Mouse (Mus musculus) embryo, embryonic 11 days (tissue): ENCODE results near the gene Med17.

Experiments
- DNase-seq: peaks from one replicate; pipeline ENCODE4 v3.0.0-alpha.2; 2015

Med17 gene

DNA sequence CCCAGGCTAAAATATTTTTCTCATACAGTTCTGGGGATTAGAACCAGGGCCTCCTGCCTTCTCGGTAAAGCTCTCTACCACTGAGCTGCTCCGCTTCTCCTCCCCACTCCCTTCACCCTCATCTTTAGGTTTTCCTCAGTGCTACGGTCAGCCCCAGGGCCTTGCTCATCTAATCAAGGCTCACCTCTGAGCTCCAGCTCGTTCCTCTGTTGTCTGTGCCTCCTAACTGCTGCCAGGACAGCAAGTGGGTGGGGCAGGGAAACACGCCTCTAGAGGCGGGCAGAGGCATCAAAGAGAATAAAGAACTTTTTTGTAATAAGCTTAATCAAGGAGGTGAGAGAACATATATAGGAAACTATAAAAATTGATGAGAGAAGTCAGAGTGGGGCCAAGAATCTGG, 8.1 kb upstream of the Med17 start:
- DNase-seq = no peak

DNA sequence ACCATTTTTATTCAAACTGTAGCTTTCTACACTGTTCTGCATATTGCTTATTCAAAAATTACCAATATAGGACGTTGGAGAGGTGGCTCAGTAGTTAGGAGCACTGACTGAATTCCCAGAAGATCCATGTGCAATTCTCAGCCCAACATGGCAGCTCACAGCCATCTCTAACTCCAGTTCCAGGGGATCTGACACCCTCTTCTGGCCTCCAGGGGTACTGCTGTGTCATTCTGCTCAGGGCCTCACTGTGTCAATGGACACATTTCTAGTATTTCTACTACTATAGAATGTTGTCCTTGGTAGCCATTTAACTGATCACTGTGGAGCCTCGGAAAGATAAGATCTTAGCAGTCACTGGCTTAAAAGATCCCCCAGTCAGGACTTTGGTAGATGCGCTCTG, 5.7 kb upstream of the Med17 start:
- no peak for DNase-seq

DNA sequence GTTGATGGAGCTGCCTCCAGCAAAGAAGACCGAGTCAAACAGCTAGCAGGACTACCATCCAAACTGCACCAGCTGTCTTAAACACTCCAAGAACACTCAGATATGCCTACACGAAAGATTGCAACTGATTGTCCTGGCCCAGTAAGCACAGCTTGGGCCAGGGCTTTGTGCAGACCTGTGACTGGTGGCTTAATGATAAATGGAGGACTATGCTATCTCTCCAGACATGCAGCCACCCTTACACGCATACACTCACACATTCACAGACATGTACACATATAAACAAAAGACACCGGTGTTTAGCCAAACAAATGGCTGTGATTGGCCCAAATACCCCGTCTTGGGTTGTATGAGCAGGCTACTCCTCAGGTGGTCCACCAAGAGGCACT, 754 bp upstream of the Med17 start:
- no peak for DNase-seq

DNA sequence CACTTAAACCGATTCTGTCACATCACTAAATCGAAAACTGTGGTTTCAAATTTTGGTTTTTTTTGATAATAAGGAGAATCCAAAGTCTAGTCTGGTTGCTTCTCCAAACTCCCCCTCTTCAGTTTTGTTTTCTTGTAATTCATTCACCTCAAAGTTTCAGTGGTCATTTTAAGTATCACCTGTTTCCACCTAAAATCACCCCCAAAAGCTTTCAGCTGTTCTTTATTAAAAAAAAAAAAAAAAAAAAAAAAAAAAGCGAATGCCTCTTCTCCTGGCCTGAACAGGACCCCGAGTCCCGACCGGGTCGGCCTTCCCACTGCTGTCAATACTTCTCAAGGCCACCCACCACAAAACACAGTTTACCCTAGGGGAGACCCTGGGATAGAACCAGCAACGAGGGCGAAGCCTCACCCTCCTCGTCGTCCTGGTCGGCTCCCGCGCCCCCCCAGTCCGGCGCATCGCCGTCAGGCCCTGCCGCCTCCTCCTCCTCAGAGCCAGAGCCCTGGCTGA, 537 bp downstream of the Med17 start:
- DNase-seq = no peak

DNA sequence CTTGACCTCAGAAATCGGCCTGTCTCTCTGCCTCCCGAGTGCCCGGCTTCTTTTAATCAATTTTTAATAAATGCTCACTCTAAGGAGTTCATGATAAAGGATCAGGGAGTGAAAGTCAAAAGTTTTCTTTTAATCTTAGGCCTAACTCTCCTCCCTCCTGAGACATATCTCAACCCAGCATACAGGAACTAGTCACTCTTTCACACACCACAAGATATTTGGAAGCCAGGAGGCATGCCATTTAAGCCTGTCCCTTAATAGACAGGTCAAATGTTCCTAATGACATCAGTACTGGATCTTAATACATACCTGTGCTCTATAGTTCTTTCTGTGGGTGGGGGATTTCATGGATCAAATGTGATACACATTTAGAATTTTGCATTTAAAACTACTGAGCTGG, 1.4 kb downstream of the Med17 start:
- no peak for DNase-seq

DNA sequence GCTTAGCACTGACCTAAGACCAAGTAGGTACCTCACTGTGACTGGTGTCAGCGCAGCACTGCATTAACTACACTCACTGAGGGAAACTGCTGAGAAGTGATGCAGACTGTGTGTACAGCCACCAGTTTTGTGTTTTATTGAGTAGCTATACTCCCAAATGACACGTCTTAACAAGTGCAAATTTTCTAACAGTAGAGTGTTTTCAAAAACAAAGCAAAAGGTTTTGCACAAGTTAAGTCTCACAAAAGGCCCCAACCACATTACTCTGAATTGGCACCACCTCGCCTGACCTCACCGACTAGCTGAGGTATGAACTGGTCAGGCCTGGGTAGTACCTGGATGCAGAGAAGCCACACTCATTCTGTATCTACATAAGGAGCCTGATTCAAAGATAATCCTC, 2.9 kb downstream of the Med17 start:
- DNase-seq = no peak

DNA sequence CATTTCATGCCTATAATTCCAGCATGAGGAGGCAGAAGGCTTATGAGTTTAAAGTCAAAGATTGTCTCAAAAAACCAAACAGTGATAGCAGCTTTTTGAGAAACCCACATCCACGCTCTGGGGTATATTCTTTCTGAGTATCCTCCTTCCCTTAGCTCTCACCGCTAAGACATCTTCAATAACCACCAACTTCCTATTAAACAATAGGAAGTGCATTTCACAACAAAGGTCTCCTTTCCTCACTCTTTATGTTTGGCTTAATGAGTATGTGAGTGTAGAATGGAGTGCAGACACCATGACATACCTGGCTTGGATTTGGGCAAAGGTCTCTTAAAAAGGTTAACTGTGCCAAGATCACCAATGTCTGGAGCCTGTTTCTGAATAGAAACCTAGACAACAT, 5.8 kb downstream of the Med17 start:
- DNase-seq = no peak

DNA sequence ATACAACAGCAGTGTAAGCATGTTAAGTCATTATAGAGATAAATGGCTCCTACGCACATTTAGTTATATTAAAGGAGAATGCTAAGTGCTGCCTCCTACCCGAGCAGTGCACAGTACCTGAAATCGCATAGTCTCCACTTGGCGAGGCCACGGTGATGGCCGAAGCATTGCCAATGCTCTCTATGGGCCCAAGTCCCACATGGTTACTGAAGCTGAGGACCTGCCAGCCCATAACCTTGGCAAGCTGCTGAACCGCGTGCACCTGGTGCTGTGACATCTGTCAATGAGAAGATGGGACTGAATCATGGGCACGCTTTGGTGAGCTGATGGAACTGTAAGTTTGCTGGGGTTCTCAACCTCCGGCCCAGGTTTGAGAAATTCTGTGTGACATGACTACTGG, 16.2 kb downstream of the Med17 start:
- no peak for DNase-seq

DNA sequence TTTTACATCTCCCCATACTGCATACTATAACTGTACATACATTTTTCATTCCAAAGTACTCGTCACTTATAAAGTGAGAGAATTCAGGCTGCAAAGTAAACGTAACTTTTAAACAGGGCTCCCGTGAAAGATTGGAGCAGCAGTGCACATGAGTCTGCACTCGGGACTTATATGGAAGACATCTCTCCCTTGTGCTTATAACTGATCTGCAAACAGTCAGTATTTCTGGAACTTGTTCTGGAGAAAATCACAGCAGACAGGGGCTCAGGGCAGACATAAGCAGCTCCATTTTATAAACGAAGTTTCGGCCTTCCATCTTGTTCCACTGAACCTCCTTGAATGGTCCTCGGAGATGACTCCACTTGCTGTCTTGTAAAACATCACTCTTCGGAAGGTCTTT, 17.8 kb downstream of the Med17 start:
- DNase-seq = no peak

DNA sequence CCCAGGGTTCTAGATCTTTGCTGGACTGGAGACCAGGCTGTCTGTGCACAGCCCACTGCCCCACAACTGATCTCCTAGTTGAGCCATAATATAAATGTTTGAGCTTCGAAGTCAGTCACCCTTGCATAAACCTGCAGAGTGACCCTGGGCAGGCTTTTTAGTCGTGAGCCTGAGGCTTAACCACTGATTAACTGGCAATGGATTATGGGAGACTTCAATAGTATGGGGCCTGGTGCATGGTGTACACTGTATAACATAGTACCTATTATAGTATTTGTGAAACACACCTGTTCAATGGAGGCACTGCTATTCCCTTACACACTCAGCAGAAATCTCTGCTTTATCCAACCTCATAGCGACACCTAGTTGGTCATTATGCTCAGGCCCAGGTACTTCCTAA, 23.5 kb downstream of the Med17 start:
- no peak for DNase-seq

DNA sequence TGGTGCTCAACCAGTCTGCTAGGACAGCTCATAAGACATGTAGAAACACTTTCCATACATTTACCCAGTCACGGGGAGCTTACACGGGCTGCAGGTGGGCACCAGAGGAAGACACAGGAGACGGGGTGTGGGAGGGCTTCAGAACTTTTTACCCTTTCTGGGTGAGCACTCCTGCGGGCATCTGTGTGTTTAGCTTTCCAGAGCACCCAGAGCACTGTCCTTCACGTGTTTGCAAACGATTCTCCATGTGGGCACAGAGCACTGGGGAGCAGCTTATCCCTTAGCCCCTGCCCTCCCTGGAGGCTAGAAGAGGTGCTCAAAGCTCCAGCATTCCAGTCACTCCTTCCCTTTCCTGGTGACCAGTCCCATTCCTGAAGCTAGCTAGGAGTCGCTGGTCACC, 25.2 kb downstream of the Med17 start:
- no peak for DNase-seq

DNA sequence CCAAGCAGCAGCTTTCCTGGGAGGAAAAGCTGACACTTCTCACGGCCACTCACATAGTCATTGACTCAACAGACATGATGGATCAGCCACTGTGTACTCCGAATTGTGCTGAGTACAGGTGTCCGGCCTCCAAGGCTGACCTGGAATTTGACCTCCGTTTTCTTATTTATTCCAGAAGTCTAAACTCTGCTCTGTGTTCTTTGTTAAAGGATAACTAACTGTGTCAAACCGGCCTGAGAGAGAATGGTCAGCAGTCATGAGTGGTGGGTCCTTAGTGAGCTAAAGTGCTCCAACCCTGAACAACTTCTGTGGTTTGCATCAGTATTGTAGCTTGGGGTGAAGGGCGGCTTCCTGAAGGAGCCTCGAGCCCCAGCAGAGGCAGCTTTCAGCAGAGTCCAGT, 27.5 kb downstream of the Med17 start:
- DNase-seq = no peak

DNA sequence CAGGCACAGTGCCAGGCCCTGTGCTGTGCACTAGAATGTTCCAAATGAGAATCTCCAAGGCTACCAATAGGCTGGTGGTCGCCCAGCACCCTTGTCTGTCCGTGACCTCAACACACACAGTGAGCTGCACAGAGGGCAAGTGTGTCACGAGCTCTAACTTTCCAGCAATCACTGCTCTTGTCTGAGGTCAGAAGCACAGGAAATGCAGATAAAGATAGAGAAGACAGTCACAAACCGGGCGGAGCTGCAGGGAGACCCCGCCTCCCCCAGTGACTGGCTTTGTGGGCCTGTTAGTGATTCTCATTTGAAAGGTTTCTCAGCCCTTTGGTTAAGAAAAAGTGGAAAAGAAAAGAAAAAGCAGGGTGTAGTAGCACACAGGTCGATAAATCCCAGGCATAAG, 29.4 kb downstream of the Med17 start:
- no peak for DNase-seq

DNA sequence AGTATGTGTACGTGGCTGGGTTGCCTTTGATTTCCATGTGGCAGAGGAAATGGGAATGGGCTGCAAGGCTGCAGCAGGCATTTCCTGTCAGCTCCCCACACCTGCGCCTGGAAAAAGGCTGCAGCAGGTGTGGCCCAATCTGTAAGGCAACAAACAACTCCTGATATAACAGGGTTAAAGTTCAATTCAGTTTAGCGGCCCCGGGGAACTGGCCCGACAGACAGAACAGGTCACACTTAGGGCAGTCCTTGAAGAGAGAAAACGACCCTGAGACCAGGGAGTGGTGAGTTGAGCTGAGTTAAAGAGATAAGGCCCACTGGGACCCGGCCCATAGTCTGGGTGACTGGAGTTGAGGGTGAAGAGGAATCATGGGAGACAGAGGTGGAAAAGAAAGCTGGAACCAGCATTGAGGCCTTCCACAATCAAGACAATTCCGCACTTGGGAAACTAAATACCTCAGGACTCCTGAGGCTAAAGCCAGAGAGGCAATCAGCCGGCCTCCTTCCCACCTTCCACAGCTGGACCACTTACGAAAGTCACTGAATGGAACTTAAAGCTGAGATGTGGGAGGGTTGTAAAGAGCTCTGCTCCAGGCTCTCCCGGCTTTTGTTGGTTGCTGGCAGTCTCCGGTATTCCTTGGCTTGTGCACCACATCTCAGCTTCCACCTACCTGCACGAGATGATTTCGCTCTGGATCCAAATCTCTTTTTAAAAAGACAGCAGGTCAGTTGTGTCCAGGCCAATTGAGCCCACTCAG, 34.2 kb downstream of the Med17 start:
- no peak for DNase-seq

DNA sequence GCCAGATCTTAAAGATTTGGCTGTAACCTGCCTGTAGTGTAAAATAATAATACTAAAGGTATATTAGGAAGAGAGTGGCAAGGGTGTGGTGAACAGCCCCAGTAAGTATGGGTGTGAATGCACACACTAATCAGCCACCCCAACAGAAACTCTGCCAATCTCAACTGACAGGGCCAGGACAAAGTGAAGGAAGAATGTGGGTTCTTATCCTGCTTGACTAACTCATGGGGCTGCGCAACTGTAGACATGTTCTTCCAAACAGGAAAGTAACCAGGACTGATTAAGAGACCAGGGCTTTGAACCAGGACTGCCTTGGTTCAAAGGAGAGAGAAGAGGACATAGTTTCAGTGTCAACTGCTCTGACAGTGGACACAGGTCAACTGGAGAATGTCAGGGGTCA, 37.6 kb downstream of the Med17 start:
- DNase-seq = no peak

DNA sequence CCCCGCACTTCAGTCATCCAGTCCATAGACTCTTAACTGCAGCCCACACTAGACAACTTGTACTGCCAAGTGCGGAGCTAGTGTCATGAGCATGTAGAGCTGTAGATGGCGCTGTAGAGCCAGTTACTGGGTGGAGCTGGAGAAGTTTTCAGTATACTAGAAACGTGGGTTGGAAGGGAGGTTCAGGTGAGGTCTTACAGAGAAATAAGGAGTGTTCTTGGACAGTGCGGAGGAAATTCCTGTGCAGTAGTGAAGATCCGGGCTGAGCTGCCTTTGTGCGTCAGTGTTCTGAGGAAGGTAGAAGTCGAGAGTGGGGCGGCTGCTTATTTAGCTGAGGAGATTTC, 38.2 kb downstream of the Med17 start:
- DNase-seq = peak; percentile 74

DNA sequence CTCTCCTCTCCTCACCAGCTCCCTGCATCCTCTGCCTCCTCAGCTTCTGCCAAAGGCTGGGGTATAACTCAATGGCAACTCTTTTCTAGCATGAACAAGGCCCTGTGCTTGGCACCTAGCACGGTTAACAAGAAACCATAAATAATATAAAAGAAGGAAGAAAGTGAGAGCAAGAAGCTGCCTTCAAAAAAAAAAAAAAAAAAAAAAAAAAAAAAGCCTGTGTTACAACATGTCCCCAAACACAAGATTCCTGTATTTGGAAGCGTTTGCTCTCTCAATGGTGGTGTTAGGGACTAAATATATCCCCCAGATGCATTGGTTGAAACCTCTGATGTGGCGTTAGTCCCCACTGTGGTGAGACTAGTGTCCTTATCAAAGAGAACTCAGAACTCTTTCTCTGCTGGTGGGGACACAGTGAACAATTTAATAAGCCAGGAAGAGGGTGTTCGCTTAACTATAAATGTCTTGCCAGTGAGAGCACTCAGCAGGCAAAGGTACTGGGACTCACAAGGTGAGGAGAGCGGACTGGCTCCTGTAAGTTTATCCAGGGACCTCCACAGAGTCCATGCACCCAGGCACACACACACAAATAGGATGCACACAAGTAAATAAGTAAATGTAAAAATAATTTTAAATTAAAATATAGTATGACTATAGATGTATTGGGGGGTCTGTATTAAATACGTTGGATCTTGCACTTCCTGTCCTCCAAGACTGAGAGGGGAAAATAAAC, 38.7 kb downstream of the Med17 start:
- DNase-seq = no peak

DNA sequence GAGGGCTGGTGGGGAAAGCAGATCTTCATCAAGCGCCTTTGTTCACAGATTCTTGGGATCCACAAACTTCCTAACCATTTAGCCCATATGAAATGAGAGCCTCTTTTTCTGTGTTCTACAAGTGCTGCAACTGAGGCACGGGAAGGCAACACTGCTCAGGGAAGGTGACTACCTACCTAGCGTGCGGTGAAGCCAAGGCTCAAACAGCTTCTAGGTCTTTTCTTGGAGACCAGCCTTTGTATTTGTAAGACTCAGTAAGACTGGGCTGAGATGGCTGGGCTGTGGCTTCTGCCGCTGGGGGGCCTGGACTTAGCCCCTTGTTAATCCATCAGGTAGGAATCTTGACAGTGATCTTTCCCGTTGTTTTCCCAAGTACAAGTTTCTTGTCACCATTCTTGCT, 39.7 kb downstream of the Med17 start:
- no peak for DNase-seq

DNA sequence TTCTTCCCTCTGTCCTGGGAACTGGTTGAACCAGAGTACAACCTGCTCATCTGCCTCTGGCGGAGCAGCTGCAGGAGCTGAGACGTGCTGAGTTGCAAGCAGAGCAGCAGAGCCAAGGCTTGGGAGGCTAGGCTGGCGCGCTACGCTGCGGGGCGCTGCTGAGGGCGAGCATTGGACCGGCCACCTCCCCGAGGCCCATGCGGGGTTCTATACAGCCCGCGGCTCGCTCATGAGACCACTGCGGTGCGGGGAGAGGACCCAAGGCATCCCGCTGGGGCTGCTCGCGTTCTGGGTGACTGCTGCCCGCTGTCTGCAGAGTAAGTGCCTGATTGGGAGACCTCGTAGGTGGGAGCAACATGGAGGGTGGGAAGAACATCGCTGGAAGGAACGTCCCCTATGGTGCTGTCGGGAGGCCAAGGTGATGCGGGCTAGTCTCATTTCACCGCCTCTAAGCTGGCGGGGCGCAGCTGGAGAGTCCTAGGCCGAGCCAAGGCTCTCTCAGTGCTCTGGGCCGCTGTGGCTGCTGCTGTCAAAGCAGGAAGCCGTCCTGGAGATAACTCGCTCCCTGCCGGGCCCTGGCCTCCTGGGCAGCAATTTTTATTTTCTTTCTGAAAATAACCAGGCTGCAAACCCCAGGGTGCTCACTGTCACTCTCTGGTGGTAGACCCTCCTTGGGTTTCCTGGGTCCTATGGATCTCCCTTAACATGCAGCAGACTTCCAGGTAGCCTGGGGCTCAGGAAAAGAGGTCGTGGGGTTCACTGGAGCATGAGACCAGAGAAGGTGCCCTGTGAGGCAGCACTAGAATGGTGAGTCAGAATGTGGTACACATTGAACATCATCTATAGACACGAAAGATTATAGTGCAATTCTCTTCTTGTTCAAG, 40.4 kb downstream of the Med17 start, which contains the start of gene Vstm5:
TSS of gene Vstm5 (plus strand) at position 4 of the 884 bp plus-strand sequence.
- DNase-seq = peak; percentile 74

DNA sequence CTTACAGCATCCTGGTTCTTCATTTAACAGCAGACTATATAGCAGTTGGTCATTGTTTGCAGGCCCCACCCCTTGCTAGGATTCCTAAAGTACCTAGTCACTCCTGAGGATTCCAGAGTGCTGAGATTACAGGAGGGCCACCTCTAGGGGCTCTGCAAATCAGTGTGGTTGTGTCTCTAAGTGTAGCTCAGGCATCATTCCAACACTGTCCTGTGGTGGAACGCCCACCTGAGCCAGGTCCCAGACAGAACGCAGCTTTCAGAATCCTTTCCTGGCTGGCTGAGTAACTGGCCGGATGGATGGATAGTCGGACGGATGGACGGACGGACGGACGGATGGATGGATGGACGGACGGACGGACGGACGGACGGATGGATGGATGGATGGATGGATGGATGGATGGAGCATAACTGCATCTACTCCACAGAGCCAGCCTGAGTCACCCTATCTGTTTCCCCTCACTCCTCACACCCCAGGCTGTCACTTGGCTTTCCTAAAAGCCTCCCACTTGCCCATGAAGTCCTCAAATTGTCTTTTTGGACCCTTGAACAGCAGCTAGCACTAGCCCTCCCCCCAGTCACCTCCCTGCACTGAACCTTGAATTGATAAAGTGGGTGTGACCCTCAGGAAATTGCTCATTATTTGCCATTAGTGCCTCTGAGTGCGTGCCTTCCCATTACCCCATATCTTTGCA, 41.3 kb downstream of the Med17 start:
- DNase-seq = no peak

DNA sequence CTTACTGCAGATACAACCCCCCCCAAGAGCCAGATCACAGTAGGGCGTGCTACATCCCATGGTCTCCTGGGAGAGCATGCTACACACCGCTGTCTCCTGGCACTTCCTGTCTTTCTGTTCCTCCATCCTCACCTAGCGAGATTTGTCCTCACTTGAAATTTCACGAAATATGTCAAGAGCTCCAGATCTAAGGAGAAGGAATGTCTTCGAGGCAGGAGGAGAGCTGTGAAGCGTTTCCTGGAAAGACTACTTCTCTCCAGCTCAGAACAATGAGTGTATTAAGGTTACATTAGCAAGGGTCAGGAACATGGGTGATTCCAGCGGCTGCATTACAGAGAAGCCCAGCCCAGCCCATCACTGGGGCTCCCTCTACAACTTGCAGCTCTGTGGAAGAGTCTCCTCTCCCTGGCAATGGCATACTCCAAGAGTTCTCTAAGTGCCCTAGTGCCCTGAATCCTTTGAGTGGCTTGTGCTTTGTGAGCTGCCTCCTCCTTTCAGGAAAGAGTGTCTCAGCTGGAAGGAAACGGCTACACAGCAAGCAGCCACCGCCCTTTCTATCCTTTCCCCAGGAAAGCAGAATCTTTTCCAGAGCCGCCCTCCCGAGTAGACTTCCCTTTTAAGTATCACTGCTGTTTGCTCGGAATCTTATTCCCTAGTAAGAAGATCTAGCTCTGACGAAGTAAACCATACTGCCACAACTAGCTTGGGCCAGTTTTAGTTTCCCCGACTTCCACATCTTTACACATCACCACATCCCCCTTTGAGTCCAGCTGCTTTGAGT, 42.0 kb downstream of the Med17 start:
- no peak for DNase-seq

DNA sequence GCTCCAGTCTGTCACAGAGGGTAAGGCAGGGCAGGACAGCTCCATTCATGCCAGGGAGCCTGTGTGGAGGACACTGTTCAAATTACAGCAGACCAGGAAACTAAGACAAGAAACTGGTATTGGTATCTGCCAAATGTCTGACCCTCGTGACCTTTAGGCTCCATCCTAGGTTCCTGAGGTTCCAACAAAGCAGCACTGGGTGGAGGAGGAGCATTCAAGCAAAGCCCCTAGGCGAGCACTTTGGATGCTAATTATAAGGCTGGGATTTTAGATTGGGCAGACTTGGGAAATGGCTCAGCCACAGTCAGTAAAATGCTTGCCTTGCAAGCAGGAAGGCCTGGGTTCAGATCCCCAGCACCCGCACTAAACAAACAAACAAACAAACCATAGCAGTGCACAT, 43.7 kb downstream of the Med17 start:
- no peak for DNase-seq
